Mouse (Mus musculus) urinary bladder, postnatal 4 days (tissue): Measurements from ENCODE around the gene Olfr1494.

Experiments used
- DNase-seq, 2 experiments: peaks; one replicate each; pipeline ENCODE4 v3.0.0; 2021 to 2022; ENCODE audit warnings: low spot score in 2 of 2

Olfr1494 gene

DNA sequence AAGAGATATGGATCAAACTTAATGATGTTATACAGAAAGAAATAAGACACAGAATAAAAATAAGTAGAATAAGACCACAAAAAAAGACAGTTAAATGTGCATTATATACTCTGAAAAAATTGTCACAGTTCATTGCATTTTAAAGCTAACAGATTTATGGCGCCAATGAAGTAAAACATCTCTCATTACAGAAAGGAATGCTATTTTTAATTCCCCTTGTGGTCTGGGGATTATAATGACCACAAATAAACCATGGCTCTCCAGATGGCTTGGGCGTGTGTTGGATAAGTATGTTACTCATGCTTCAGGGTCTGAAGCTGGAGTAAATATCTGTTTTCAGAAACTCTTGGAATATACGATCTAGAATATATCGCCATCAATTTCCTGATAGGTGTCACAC is at the start of gene Olfr1494:
TSS of gene Olfr1494 (plus strand) at position 301 of the 400 bp plus-strand sequence.
- DNase-seq: no peak

DNA sequence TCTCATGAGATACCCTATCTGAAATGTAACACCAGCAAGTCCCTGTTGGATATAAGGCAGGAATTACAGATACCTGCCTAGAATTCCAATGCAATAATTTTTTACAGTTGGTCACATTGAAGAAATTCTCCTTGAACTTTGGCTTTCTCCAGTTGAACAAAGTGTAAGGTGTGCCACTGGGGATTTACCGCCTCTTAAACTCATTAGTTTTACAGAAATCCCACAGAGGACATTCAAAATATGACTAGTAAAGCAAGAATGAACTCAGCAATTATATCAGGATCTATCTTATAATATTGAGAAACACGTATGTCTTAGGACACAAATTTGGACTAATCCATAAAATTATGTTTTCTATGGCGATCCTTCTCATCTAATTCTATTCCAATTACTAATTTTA is 42.6 kb upstream of the Olfr1494 start, which contains the start of gene Olfr1491:
TSS of gene Olfr1491 (plus strand) at position 301 of the 400 bp plus-strand sequence.
- DNase-seq: no peak

DNA sequence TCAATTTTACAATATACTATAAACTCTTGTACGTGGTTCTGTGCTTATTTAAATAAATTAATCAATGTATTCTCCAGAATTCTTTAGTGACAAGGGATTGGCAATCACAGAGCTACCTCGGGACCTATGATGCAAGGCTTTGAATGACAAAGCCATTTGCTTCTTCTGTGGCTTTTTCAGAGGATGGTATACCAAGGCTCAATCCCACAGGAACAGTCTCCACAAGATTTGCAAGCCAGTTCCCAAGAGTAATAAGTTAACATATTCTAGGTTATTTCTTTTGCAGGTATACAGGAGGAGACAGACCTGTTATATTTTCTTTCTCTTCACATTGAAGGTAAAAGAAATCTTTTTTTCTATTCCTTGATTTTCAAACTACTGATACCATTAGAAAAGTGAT is 16.6 kb upstream of the Olfr1494 start, which contains the start of gene Olfr1493-ps1:
TSS of gene Olfr1493-ps1 (plus strand) at position 301 of the 400 bp plus-strand sequence.
- DNase-seq: no peak

DNA sequence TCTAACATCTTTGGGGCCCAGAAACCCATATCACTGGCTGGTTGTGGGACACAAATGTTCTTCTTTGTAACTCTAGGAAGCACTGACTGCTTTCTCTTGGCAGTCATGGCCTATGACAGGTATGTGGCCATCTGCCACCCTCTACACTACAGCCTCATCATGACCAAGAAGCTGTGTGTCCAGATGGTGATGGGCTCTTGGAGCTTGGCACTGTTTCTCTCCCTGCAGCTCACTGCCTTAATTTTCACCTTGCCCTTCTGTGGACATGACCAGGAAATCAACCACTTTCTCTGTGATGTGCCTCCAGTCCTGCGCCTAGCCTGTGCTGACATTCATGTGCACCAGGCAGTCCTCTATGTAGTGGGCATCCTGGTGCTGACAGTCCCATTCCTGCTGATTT is 9.8 kb downstream of the Olfr1494 start:
- no peak for DNase-seq

DNA sequence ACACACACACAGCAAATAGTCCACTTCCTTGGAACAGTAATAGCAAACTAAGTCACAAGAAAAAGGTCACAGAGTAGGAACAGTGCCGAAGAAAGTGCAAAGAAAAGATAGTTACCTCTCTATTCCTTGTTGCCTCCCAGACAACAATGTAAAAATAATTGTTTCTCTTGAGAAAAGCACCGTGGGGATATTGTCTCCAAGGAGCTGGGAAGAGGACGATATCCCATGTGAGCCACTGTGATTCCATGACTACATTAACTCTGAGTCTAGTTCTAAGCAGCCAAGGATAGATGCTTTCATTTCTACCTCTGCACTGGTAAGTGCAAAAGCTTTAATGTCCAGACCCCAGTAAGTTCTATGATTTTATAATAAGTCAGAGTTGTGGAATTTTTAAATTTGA is 24.8 kb downstream of the Olfr1494 start, which contains the start of gene Olfr1495:
TSS of gene Olfr1495 (plus strand) at position 301 of the 400 bp plus-strand sequence.
- DNase-seq: no peak

DNA sequence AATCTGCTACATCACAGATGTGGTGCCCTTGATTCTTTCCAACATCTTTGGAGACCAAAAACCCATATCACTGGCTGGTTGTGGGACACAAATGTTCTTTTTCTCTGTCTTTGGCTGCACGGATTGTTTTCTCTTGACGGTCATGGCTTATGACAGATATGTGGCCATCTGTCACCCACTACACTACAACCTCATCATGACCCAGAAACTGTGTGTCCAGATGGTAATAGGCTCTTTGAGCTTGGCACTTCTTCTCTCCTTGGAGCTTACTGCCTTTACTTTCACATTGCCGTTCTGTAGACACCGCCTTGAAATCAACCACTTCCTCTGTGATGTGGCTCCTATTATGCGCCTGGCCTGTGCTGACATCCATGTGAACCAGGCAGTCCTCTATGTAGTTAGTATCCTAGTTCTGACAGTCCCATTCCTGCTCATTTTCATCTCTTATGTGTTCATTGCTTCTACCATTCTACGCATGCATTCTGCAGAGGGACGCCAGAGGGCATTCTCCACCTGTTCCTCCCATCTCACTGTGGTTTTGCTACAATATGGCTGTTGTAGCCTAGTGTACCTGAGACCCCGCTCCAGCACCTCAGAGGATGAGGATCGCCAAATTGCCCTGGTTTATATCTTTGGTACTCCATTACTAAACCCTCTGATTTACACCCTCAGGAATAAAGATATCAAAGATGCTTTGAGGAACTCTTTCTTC is 29.2 kb downstream of the Olfr1494 start:
- DNase-seq: no peak

DNA sequence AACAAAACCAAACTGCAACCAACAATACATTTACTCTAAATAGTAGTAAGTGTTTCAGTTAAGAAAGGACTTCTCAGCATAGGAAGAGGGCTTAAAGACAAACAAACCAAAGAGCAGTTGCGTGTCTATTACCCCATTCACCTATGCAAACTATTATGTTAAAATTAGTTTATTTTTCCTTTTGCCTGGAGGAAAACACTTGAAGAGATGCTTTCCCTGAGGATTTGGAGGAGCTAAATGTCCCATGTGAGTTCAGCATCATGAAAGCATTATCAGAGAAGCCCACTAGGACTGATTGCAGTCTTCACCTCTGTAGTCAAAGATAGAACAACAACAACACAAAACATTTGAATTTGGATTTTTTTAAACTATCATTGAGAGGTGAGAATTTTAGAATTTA is 38.0 kb downstream of the Olfr1494 start, which contains the start of gene Olfr1496:
TSS of gene Olfr1496 (plus strand) at position 301 of the 400 bp plus-strand sequence.
- no peak for DNase-seq

DNA sequence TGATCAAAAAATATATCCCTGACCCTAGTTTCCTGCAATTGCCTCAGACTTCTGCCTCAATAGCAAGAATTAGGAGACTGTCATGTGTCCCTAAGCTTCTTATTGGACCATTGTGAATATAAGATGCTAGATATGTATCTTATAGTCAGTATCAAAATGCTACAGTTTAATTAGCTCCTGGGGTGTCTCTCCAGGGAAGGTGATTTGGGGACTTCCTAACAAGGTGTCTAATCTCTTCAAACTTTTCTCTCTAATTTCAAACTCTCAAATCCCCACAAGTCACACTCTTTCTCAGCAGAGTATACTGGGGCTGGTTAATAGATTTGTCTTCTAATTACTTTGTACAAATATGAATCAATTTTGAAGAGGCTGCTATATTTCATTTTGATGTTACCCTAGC is 58.6 kb downstream of the Olfr1494 start, which contains the start of gene Olfr1497:
TSS of gene Olfr1497 (minus strand) at position 101 of the 400 bp plus-strand sequence.
- no peak for DNase-seq
